Mouse (Mus musculus): ENCODE results near the gene Mdfi. TPM values are rescaled to one million over a fixed set of nuclear protein-coding genes. Genes with fewer than 3 reads are reported as not detected.

The Mdfi gene
- polyA plus RNA-seq (2014; fragmentation: Nextera tagmentation; extraction: Ambion mirVana): 28.2 and 34.6 TPM in 2 replicates

DNA sequence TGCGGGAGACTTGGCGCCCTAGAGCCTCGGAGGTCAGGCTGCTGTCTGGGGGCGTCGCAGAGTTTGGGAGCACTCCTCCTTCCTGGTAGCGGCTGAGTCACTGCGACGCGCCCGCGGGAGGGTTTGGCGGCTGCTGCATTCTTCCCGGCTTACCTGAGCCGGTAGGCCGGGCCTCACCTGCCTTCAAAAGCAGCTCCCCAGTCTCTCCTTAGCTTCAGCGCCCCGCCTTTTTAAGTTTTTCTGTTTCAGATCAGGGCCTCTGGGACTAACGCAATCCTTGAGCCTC is at the start of gene Mdfi:
Gene Mdfi, minus strand, starts transcription at position 210 of the 286 bp plus-strand sequence.
- peak within 1 kb of the TSS; percentile 89 for H3K4me2 ChIP-seq
- 2% methylated on average over 18 of the region's 18 CpGs for WGBS (ENCODE audit: insufficient replicate concordance)
- H3K27me3 ChIP-seq (ENCODE audit: control insufficient read depth, insufficient read depth, low read length): peaks cover 20% of the 10 kb centered on the region
- ATAC-seq (replicated peaks; ENCODE audit: insufficient number of reproducible peaks, low FRiP score, low TSS enrichment): no peak
- no peaks in the 10 kb centered on the region for H3K9me3 ChIP-seq (replicated peaks; ENCODE audit: control insufficient read depth, low read length)
- peak within 1 kb of the TSS; percentile 85 for H3K9ac ChIP-seq (ENCODE audit: low read depth, low read length)
- H3K4me3 ChIP-seq (ENCODE audit: low read depth, low read length): peak within 1 kb of the TSS; percentile 87
- H3K4me1 ChIP-seq (ENCODE audit: control insufficient read depth, insufficient read depth, low read length): peaks cover 14% of the 10 kb centered on the region
- H3K27ac ChIP-seq (ENCODE audit: low read depth, low read length): peak within 1 kb of the TSS; percentile 86
- no peaks in the 10 kb centered on the region for H3K36me3 ChIP-seq (ENCODE audit: control insufficient read depth, insufficient read depth, low read length)

DNA sequence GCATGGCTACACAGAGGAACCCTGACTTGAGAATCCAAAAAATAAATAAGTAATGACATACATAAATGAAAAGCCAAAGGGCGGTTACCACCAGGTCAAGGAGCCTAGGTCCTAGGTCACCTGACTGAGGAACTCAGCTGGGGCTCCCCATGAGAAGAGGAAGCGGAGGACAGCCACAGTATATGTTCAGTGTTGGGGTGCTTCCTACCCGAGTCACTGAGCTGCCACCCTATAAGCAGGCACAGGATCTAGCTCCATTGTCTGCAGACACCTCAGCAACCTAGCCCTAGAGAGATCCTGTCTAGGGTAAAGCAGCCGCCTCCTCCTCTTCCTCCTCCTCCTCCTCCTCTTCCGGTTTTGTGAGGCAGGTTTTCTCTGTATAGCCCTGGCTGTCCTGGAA is 48.6 kb upstream of the Mdfi start:
- H3K4me3 ChIP-seq (ENCODE audit: low read depth, low read length): no peak overlapping the region
- ATAC-seq (replicated peaks; ENCODE audit: insufficient number of reproducible peaks, low FRiP score, low TSS enrichment): no peak
- H3K9ac ChIP-seq (ENCODE audit: low read depth, low read length): no peak overlapping the region
- peaks cover 55% of the 10 kb centered on the region for H3K4me1 ChIP-seq (ENCODE audit: control insufficient read depth, insufficient read depth, low read length)
- no peak overlapping the region for H3K4me2 ChIP-seq
- 81% methylated on average over 5 of the region's 5 CpGs for WGBS (ENCODE audit: insufficient replicate concordance)
- H3K36me3 ChIP-seq (ENCODE audit: control insufficient read depth, insufficient read depth, low read length): peaks cover 9% of the 10 kb centered on the region; the same call in 1 of the 2 replicates
- H3K9me3 ChIP-seq (replicated peaks; ENCODE audit: control insufficient read depth, low read length): no peaks in the 10 kb centered on the region
- no peaks in the 10 kb centered on the region for H3K27me3 ChIP-seq (ENCODE audit: control insufficient read depth, insufficient read depth, low read length)
- H3K27ac ChIP-seq (ENCODE audit: low read depth, low read length): no peak overlapping the region

DNA sequence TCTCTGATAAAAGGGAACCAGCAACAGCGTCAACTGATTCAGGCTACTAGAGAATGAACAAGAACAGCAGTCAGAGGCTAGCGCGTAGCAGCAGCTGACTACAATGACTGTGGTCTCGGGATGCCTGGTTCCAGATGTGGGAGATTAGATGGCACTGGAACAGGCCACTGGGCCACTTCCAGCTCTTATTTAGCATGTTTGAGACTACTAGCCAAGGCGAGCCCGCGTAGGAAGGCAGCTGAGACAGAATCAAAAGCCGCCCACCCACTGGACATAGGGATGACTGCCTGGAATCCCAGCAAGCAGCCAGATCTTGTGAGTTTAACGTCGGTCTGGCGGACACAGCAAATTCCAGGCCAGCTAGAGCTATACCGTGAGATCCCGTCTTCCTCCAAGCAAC is 46.8 kb upstream of the Mdfi start:
- H3K36me3 ChIP-seq (ENCODE audit: control insufficient read depth, insufficient read depth, low read length): peaks cover 13% of the 10 kb centered on the region; the same call in 1 of the 2 replicates

DNA sequence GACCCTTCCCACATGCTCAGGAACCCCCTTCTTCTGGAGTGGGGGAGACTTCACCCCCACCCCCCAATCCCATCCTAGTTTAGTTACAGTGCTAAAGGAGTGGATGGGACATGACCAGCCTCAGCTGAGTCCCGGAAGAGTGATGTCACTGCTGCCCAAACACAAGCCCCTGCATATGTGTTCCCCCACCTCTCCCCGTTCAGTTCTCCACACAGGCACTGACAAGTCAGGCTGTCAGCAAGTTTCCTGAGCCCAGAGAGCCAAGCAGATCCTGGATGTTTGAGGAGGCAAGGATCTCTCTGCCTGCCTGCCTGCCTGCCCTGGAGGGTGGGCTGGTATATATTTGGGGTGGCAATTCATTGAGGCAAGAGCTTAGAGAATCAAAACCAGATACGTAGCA is 44.7 kb upstream of the Mdfi start:
- Histone ChIP-seq H3K4me2 (peak overlapping the region; percentile 58), H3K4me1 (ENCODE audit: control insufficient read depth, insufficient read depth, low read length) (peaks cover 49% of the 10 kb centered on the region), H3K27me3 (ENCODE audit: control insufficient read depth, insufficient read depth, low read length) (no peaks in the 10 kb centered on the region), H3K9ac (ENCODE audit: low read depth, low read length) (peak overlapping the region; percentile 43; the same call in 1 of the 2 replicates), H3K36me3 (ENCODE audit: control insufficient read depth, insufficient read depth, low read length) (peaks cover 19% of the 10 kb centered on the region), H3K27ac (ENCODE audit: low read depth, low read length) (0 out of 2 replicates have a peak overlapping the region, but pooled peaks have one; percentile 15), H3K4me3 (ENCODE audit: low read depth, low read length) (no peak overlapping the region), H3K9me3 (replicated peaks; ENCODE audit: control insufficient read depth, low read length) (no peaks in the 10 kb centered on the region)
- ATAC-seq (replicated peaks; ENCODE audit: insufficient number of reproducible peaks, low FRiP score, low TSS enrichment): no peak
- 15% methylated on average over 3 of the region's 3 CpGs for WGBS (ENCODE audit: insufficient replicate concordance)

More for the DNA sequence above, 46.8 kb upstream of the Mdfi start:
- H3K27ac ChIP-seq (ENCODE audit: low read depth, low read length): no peak overlapping the region
- 72% methylated on average over 13 of the region's 13 CpGs for WGBS (ENCODE audit: insufficient replicate concordance)
- H3K9me3 ChIP-seq (replicated peaks; ENCODE audit: control insufficient read depth, low read length): no peaks in the 10 kb centered on the region
- H3K27me3 ChIP-seq (ENCODE audit: control insufficient read depth, insufficient read depth, low read length): no peaks in the 10 kb centered on the region
- H3K9ac ChIP-seq (ENCODE audit: low read depth, low read length): no peak overlapping the region
- H3K4me2 ChIP-seq: no peak overlapping the region
- peaks cover 49% of the 10 kb centered on the region for H3K4me1 ChIP-seq (ENCODE audit: control insufficient read depth, insufficient read depth, low read length)
- H3K4me3 ChIP-seq (ENCODE audit: low read depth, low read length): no peak overlapping the region
- ATAC-seq (replicated peaks; ENCODE audit: insufficient number of reproducible peaks, low FRiP score, low TSS enrichment): no peak

DNA sequence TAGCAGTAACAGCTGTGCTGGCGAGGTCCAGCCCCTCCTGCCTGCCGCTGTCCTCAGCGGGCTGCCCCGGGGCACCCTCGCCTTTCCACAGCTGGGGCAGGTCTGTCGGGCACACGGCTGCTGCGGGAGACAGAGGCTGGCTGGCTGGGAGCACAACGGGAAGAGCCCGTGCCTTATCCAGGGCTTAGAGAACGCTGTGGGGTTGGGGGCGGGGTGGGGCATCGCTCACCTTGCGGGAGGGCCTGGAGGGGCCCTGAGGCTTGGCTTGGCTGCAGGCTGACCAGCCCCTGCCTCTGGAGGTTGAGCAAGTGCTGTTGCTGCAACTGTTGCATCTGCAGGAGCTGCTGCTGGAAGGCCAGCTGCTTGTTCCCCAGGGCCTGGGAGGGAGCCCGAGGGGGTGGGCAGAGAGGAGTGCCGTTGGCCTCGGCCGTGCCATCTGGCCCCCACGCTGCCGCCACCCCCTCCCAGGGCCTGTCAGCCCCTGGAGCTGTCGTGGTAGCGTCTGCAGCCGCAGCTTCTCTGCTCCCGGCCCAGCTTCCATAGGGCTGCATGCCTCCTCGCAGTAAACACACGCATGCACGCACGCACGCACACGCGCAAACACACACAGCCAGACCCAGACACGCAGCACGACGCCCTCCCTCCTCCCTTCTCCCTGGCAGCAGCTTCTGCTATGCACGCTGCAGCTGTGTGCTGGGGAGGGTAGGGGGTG is 44.0 kb upstream of the Mdfi start:
- Histone ChIP-seq H3K4me1 (ENCODE audit: control insufficient read depth, insufficient read depth, low read length) (peaks cover 50% of the 10 kb centered on the region), H3K4me3 (ENCODE audit: low read depth, low read length) (peak overlapping the region; percentile 19; the same call in 1 of the 2 replicates), H3K27ac (ENCODE audit: low read depth, low read length) (peak overlapping the region; percentile 15; the same call in 1 of the 2 replicates), H3K9me3 (replicated peaks; ENCODE audit: control insufficient read depth, low read length) (no peaks in the 10 kb centered on the region), H3K36me3 (ENCODE audit: control insufficient read depth, insufficient read depth, low read length) (peaks cover 16% of the 10 kb centered on the region), H3K4me2 (peak overlapping the region; percentile 58), H3K27me3 (ENCODE audit: control insufficient read depth, insufficient read depth, low read length) (no peaks in the 10 kb centered on the region), H3K9ac (ENCODE audit: low read depth, low read length) (peak overlapping the region; percentile 60)
- 17% methylated on average over 35 of the region's 35 CpGs for WGBS (ENCODE audit: insufficient replicate concordance)
- ATAC-seq (replicated peaks; ENCODE audit: insufficient number of reproducible peaks, low FRiP score, low TSS enrichment): 0 out of 2 replicates have a peak, but pooled peaks have one; percentile 6

DNA sequence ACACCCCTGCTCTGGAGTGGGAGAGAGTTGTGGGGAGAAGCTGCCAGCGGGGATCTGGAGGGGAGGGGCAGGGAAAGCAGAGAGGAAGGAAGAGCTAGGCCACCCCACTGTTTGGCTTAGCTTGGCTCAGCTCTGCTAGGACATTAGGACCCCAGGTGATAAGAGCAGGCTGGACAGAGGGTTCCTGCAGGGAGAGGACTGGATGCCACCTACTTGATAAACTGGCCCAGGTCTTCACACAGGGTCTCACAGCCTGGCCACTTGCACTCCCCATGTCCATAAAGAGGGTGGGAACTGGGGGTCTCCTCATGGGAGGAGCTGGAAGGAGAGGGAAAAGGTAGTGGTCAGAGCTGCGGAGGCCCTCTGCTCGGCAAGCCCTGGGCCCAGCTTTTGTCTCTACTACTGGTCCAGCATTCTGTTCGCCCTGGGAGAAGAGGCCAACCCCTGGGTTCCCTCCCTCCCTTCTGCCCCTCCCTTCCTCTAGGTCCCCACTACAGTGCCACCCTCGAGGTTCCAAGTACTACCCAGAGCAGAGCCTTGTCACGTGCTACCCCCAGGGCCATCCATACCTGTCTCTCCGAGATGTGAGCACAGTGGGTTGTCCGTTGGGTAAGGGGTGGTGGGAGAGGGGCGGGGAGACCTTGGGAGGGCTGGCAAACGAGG is 43.4 kb upstream of the Mdfi start:
- Histone ChIP-seq H3K27me3 (ENCODE audit: control insufficient read depth, insufficient read depth, low read length) (no peaks in the 10 kb centered on the region), H3K36me3 (ENCODE audit: control insufficient read depth, insufficient read depth, low read length) (peaks cover 16% of the 10 kb centered on the region), H3K4me2 (peak overlapping the region; percentile 58), H3K4me3 (ENCODE audit: low read depth, low read length) (no peak overlapping the region), H3K27ac (ENCODE audit: low read depth, low read length) (0 out of 2 replicates have a peak overlapping the region, but pooled peaks have one; percentile 15), H3K9me3 (replicated peaks; ENCODE audit: control insufficient read depth, low read length) (no peaks in the 10 kb centered on the region), H3K4me1 (ENCODE audit: control insufficient read depth, insufficient read depth, low read length) (peaks cover 56% of the 10 kb centered on the region), H3K9ac (ENCODE audit: low read depth, low read length) (peak overlapping the region; percentile 60)
- 38% methylated on average over 10 of the region's 10 CpGs for WGBS (ENCODE audit: insufficient replicate concordance)
- peak; percentile 28; the same call in 1 of the 2 replicates for ATAC-seq (replicated peaks; ENCODE audit: insufficient number of reproducible peaks, low FRiP score, low TSS enrichment)

DNA sequence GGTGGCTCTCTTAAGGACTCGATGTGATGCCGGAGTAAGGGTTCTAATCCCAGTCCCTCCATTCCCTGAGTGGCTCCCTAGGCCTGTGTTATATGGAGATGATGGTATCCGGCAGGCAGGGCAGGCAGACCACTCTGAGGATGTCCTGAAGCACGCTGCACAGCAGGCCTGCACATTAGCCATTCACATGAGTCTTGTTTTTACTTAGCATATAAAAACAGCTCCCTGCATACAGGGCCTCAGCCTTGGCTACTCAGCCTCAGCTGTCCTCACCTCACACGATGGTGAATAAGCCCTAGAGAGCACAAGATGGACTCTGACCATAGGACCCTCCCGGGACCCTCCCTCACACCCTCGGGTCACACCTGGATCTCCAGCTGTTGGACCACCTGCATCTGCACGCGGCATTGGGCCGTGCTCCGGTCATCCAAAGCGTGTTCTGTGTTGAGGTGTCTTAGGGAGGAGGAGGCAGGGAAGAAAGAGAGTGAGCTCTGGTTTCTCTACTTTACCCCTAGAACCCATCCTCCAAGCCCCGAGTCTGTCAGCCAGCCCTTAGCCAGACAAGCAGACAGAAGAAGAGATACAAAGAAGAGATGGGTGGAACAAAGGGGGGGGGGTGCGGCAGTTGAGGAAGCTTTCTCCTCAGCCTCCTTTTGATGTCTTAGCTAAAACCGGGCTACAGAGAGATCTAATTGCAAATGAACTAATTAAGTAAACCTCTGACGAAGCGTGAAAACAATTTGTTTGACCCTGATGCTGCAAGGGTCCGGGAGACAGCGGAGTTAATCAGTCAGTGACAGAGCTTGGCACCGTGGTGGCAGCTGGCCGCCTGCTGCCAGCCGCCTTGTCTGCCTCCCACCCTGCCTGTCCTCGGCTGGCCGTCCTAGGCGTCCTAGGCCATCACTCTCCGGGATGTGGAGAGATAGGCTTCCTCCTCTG is 42.6 kb upstream of the Mdfi start:
- Histone ChIP-seq H3K36me3 (ENCODE audit: control insufficient read depth, insufficient read depth, low read length) (peaks cover 18% of the 10 kb centered on the region), H3K27me3 (ENCODE audit: control insufficient read depth, insufficient read depth, low read length) (no peaks in the 10 kb centered on the region), H3K4me2 (no peak overlapping the region), H3K4me1 (ENCODE audit: control insufficient read depth, insufficient read depth, low read length) (peaks cover 54% of the 10 kb centered on the region), H3K27ac (ENCODE audit: low read depth, low read length) (0 out of 2 replicates have a peak overlapping the region, but pooled peaks have one; percentile 10), H3K4me3 (ENCODE audit: low read depth, low read length) (no peak overlapping the region), H3K9ac (ENCODE audit: low read depth, low read length) (peak overlapping the region; percentile 60; the same call in 1 of the 2 replicates), H3K9me3 (replicated peaks; ENCODE audit: control insufficient read depth, low read length) (no peaks in the 10 kb centered on the region)
- WGBS (ENCODE audit: insufficient replicate concordance): 57% methylated on average over 26 of the region's 26 CpGs
- ATAC-seq (replicated peaks; ENCODE audit: insufficient number of reproducible peaks, low FRiP score, low TSS enrichment): no peak

DNA sequence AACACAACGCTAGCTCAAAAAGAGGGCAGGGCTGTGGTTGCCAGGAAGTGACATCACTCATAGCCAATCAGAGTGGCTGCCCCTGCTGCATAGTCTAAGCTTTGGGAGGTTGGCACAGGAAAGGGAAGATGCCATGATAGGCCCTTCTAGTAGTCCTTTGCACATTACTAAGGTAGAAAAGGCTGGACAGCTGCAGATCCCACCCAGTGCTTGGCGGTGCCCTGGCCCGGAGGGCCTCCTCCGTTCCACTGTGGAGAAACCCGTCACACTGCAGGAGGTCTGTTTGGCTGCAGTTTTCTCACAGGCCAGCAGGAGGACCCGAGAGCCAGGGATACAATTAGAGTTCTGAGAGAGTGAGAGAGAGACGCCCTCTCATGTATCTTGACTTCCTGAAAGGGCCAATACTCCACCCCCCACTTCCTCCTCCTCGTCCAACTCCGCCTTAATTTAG is 38.9 kb upstream of the Mdfi start:
- Histone ChIP-seq H3K4me1 (ENCODE audit: control insufficient read depth, insufficient read depth, low read length) (peaks cover 21% of the 10 kb centered on the region), H3K4me2 (peak overlapping the region; percentile 39), H3K9ac (ENCODE audit: low read depth, low read length) (no peak overlapping the region), H3K4me3 (ENCODE audit: low read depth, low read length) (0 out of 2 replicates have a peak overlapping the region, but pooled peaks have one; percentile 8), H3K36me3 (ENCODE audit: control insufficient read depth, insufficient read depth, low read length) (peaks cover 29% of the 10 kb centered on the region), H3K27ac (ENCODE audit: low read depth, low read length) (no peak overlapping the region), H3K27me3 (ENCODE audit: control insufficient read depth, insufficient read depth, low read length) (no peaks in the 10 kb centered on the region), H3K9me3 (replicated peaks; ENCODE audit: control insufficient read depth, low read length) (no peaks in the 10 kb centered on the region)
- WGBS (ENCODE audit: insufficient replicate concordance): 20% methylated on average over 9 of the region's 9 CpGs
- no peak for ATAC-seq (replicated peaks; ENCODE audit: insufficient number of reproducible peaks, low FRiP score, low TSS enrichment)
